Comparison of ENCODE assay signal across 12 mouse cellular contexts in genomic region chr9:62360889-62361288, GRCm38 (mm10). TPM values are rescaled to one million over a fixed set of nuclear protein-coding genes. Genes with fewer than 3 reads are reported as not detected.
DNase-seq lines count a peak whose midpoint lies in the region; ATAC-seq and TF ChIP-seq lines count a peak whose summit lies in the region.
"Had no signal": no experiment of that assay in that cellular context is flagged by ENCODE, and none has a peak within 500 bp of the region (broad histone marks: within the 10 kb centered on the region; RNA-seq: fewer than 3 reads in every experiment).

No protein-coding gene starts in this region.

- no peak overlapping the region for H3K4me3 ChIP-seq in hindbrain, embryonic 12.5 days
- H3K4me3 ChIP-seq in hindbrain, embryonic 14.5 days (replicated peaks; ENCODE audit: low read length): no peak overlapping the region
- no peak overlapping the region for H3K4me3 ChIP-seq in neural tube, embryonic 13.5 days
- no peak overlapping the region for H3K4me3 ChIP-seq in stomach, postnatal 0 days (ENCODE audit: low read depth, low read length)
- H3K4me3 ChIP-seq: megakaryocyte, embryonic 14.5 days; neural tube, embryonic 12.5 days had no signal

- no peak for TF ChIP-seq EP300 in stomach, postnatal 0 days (optimal IDR thresholded peaks at IDR 0.05)

- ATAC-seq in hindbrain, embryonic 12.5 days (ENCODE audit: low FRiP score): no peak
- no peak for ATAC-seq in hindbrain, embryonic 14.5 days (ENCODE audit: low FRiP score)
- ATAC-seq in neural tube, embryonic 13.5 days (ENCODE audit: low read depth): no peak
- ATAC-seq in stomach, postnatal 0 days (ENCODE audit: low FRiP score, low TSS enrichment): no peak

- TF ChIP-seq CTCF in stomach, postnatal 0 days (IDR thresholded peaks at IDR 0.05; ENCODE audit: low read depth): no peak

- DNase-seq in cerebellum, postnatal 10 days: peak; percentile 33 to 38
- no peak for DNase-seq in cerebellum, postnatal 14 days
- DNase-seq in hindbrain, embryonic 14.5 days (ENCODE audit: low spot score): no peak
- no peak for DNase-seq in neural tube, embryonic 10.5 days (ENCODE audit: extremely low spot score, low spot score)
- no peak for DNase-seq in stomach, postnatal 0 days (ENCODE audit: low spot score)
- no peak for DNase-seq in layer of hippocampus, postnatal 14 days (ENCODE audit: low spot score in 2 of 2)
- DNase-seq: gastrocnemius, postnatal 36 days; right cerebral cortex, postnatal 14 days had no signal

- H3K4me2 ChIP-seq in hindbrain, embryonic 12.5 days (replicated peaks): no peak overlapping the region
- H3K4me2 ChIP-seq in hindbrain, embryonic 14.5 days (replicated peaks): no peak overlapping the region
- no peak overlapping the region for H3K4me2 ChIP-seq in neural tube, embryonic 13.5 days
- no peak overlapping the region for H3K4me2 ChIP-seq in stomach, postnatal 0 days (replicated peaks; ENCODE audit: low read depth)
- H3K4me2 ChIP-seq: neural tube, embryonic 12.5 days had no signal

- 0 out of 2 replicates have a peak overlapping the region, but pooled peaks have one; percentile 8 for H3K27ac ChIP-seq in hindbrain, embryonic 12.5 days
- no peak overlapping the region for H3K27ac ChIP-seq in hindbrain, embryonic 14.5 days
- peak overlapping the region; percentile 46; the same call in 1 of the 2 replicates for H3K27ac ChIP-seq in neural tube, embryonic 13.5 days (replicated peaks)
- H3K27ac ChIP-seq in stomach, postnatal 0 days (replicated peaks): no peak overlapping the region
- H3K27ac ChIP-seq: neural tube, embryonic 12.5 days had no signal

- 20% methylated on average over 4 of the region's 4 CpGs for WGBS in hindbrain, embryonic 12.5 days
- 20% methylated on average over 4 of the region's 4 CpGs for WGBS in hindbrain, embryonic 14.5 days
- WGBS in neural tube, embryonic 13.5 days: 20% methylated on average over 4 of the region's 4 CpGs
- WGBS in stomach, postnatal 0 days: 52% methylated on average over 4 of the region's 4 CpGs

- no peaks in the 10 kb centered on the region for H3K27me3 ChIP-seq in hindbrain, embryonic 12.5 days
- H3K27me3 ChIP-seq in hindbrain, embryonic 14.5 days (ENCODE audit: control insufficient read depth, insufficient read depth, low read length): no peaks in the 10 kb centered on the region
- no peaks in the 10 kb centered on the region for H3K27me3 ChIP-seq in neural tube, embryonic 13.5 days
- H3K27me3 ChIP-seq in stomach, postnatal 0 days (ENCODE audit: control insufficient read depth, insufficient read depth, low read length): no peaks in the 10 kb centered on the region
- H3K27me3 ChIP-seq: megakaryocyte, embryonic 14.5 days; neural tube, embryonic 12.5 days had no signal

- peaks cover 64% of the 10 kb centered on the region for H3K4me1 ChIP-seq in hindbrain, embryonic 12.5 days
- H3K4me1 ChIP-seq in hindbrain, embryonic 14.5 days (replicated peaks; ENCODE audit: control insufficient read depth, insufficient read depth, low read length): peaks cover 28% of the 10 kb centered on the region
- peaks cover 62% of the 10 kb centered on the region for H3K4me1 ChIP-seq in neural tube, embryonic 13.5 days (replicated peaks)
- H3K4me1 ChIP-seq in stomach, postnatal 0 days (replicated peaks; ENCODE audit: control insufficient read depth, insufficient read depth): peaks cover 12% of the 10 kb centered on the region

- H3K9ac ChIP-seq in hindbrain, embryonic 12.5 days: no peak overlapping the region
- H3K9ac ChIP-seq in hindbrain, embryonic 14.5 days: no peak overlapping the region
- no peak overlapping the region for H3K9ac ChIP-seq in neural tube, embryonic 13.5 days
- no peak overlapping the region for H3K9ac ChIP-seq in stomach, postnatal 0 days (ENCODE audit: low read length)
- H3K9ac ChIP-seq: neural tube, embryonic 12.5 days had no signal

- no peaks in the 10 kb centered on the region for H3K36me3 ChIP-seq in hindbrain, embryonic 12.5 days
- H3K36me3 ChIP-seq in hindbrain, embryonic 14.5 days (replicated peaks; ENCODE audit: control insufficient read depth, insufficient read depth): no peaks in the 10 kb centered on the region
- 0 out of 2 replicates have a peak, but pooled peaks cover 12% of the 10 kb centered on the region for H3K36me3 ChIP-seq in neural tube, embryonic 13.5 days
- no peaks in the 10 kb centered on the region for H3K36me3 ChIP-seq in stomach, postnatal 0 days (ENCODE audit: control insufficient read depth, insufficient read depth, low read length)

- no peaks in the 10 kb centered on the region for H3K9me3 ChIP-seq in hindbrain, embryonic 12.5 days (replicated peaks)
- H3K9me3 ChIP-seq in hindbrain, embryonic 14.5 days (ENCODE audit: control insufficient read depth, low read length): no peaks in the 10 kb centered on the region
- H3K9me3 ChIP-seq in neural tube, embryonic 13.5 days: no peaks in the 10 kb centered on the region
- H3K9me3 ChIP-seq in stomach, postnatal 0 days (ENCODE audit: control insufficient read depth, low read length): no peaks in the 10 kb centered on the region
- H3K9me3 ChIP-seq: megakaryocyte, embryonic 14.5 days; neural tube, embryonic 12.5 days had no signal

RNA-seq across cellular contexts. Expression of gene Anp32a, which starts 19.8 kb away (rescaled TPM):
- polyA plus RNA-seq in hindbrain, embryonic 12.5 days (2016; fragmentation: Nextera tagmentation; extraction: Ambion mirVana): 166 and 171 TPM in 2 replicates
- 73.0 and 85.4 TPM in 2 replicates for polyA plus RNA-seq in hindbrain, embryonic 14.5 days (2014; fragmentation: Nextera tagmentation; extraction: Ambion mirVana)
- 128 and 130 TPM in 2 replicates for polyA plus RNA-seq in neural tube, embryonic 13.5 days (2015; fragmentation: Nextera tagmentation; extraction: Ambion mirVana)
- 67.9 and 89.9 TPM in 2 replicates for polyA plus RNA-seq in stomach, postnatal 0 days (2015; fragmentation: Nextera tagmentation; extraction: Ambion mirVana)
- total RNA-seq in layer of hippocampus, postnatal 14 days (2021): 100 to 1,000 TPM; 241 to 247 TPM

Comparison
In these comparisons a context has a peak if more than half of its experiments do, and no peak if none do; other contexts are left out.
1. DNase-seq: peak in cerebellum, postnatal 10 days (2 of 2); none in cerebellum, postnatal 14 days (0 of 2), hindbrain, embryonic 14.5 days (single experiment), neural tube, embryonic 10.5 days (single experiment), stomach, postnatal 0 days (single experiment) and layer of hippocampus, postnatal 14 days (0 of 2).
2. H3K27ac ChIP-seq: peak in hindbrain, embryonic 12.5 days (single experiment) and neural tube, embryonic 13.5 days (single experiment); none in hindbrain, embryonic 14.5 days (single experiment) and stomach, postnatal 0 days (single experiment).